Comparison of ENCODE assay signal across 9 mouse cellular contexts in genomic region chr5:149143766-149144375, GRCm38 (mm10). TPM values are rescaled to one million over a fixed set of nuclear protein-coding genes. Genes with fewer than 3 reads are reported as not detected.
A peak's percentile ranks its signal among the peaks of the same experiment; 100 is the strongest.
DNase-seq lines count a peak whose midpoint lies in the region; ATAC-seq lines count a peak whose summit lies in the region.
"Had no signal": no experiment of that assay in that cellular context is flagged by ENCODE, and none has a peak within 500 bp of the region (broad histone marks: within the 10 kb centered on the region; RNA-seq: fewer than 3 reads in every experiment).

No protein-coding gene starts in this region.

- peak overlapping the region; percentile 73 for H3K27ac ChIP-seq in limb, embryonic 15.5 days

- peak; percentile 17 for DNase-seq in gastrocnemius, postnatal 14 days
- DNase-seq in gastrocnemius, postnatal 36 days, result no peak
- peak; percentile 92 for DNase-seq in brain, adult 2 months (ENCODE audit: low read depth, low spot score)
- peak; percentile 30 for DNase-seq in heart, postnatal 4 days
- peak; percentile 58 for DNase-seq in testis, postnatal 10 days (ENCODE audit: low spot score)
- DNase-seq in cerebellum, adult 9-10 months, result no peak

- no peaks in the 10 kb centered on the region for H3K27me3 ChIP-seq in limb, embryonic 15.5 days

- intact Hi-C loops in gastrocnemius, postnatal 14 days (cut with DNase I; ENCODE audit: low total_unique reads), result no loop called here
- intact Hi-C loops in gastrocnemius, postnatal 36 days (cut with DNase I), result no loop called here

- no peak for ATAC-seq in limb, embryonic 15.5 days (ENCODE audit: insufficient number of reproducible peaks, low FRiP score, low TSS enrichment, low read depth)
- ATAC-seq in megakaryocyte-erythroid progenitor cell, adult 5-6 weeks (replicated peaks; ENCODE audit: low FRiP score, low TSS enrichment, poor library complexity, severe bottlenecking), result no peak

- H3K4me3 ChIP-seq in limb, embryonic 15.5 days, result peak overlapping the region; percentile 21

- H3K36me3 ChIP-seq in limb, embryonic 15.5 days, result no peaks in the 10 kb centered on the region
- H3K36me3 ChIP-seq: G1E had no signal

- WGBS in limb, embryonic 15.5 days, result 32% methylated on average over 25 of the region's 25 CpGs

- H3K9ac ChIP-seq in limb, embryonic 15.5 days, result no peak overlapping the region

- peak overlapping the region; percentile 39 for H3K4me2 ChIP-seq in limb, embryonic 15.5 days

- no peaks in the 10 kb centered on the region for H3K9me3 ChIP-seq in limb, embryonic 15.5 days
- H3K9me3 ChIP-seq: G1E had no signal

- H3K4me1 ChIP-seq in limb, embryonic 15.5 days, result peaks cover 13% of the 10 kb centered on the region

RNA-seq across cellular contexts. Expression of gene Uspl1, which starts 40.3 kb away (rescaled TPM):
- 10 to 100 TPM; 18.9 to 20.4 TPM for total RNA-seq in gastrocnemius, postnatal 14 days (2021)
- total RNA-seq in gastrocnemius, postnatal 36 days (2021), result 10 to 100 TPM; 22.9 to 23.4 TPM
- 10 to 100 TPM; 24.6 to 25.1 TPM for total RNA-seq in heart, postnatal 4 days (2021)
- 38.2 and 41.1 TPM in 2 replicates for polyA plus RNA-seq in limb, embryonic 15.5 days (2015; fragmentation: Nextera tagmentation; extraction: Ambion mirVana)
- 62.8 and 64.3 TPM in 2 replicates for total RNA-seq in megakaryocyte-erythroid progenitor cell, adult 5-6 weeks (2014; fragmentation: Nextera tagmentation)
- total RNA-seq in megakaryocyte-erythroid progenitor cell, adult 5-6 weeks (2017), result 56.6 and 66.9 TPM in 2 replicates

RNA-seq across cellular contexts. Expression of gene Hmgb1, which starts 40.4 kb away (rescaled TPM):
- total RNA-seq in gastrocnemius, postnatal 14 days (2021), result 100 to 1,000 TPM; 125 to 131 TPM
- 100 to 1,000 TPM in 1 of 2 experiments, 10 to 100 TPM in 1; 86.3 to 104 TPM for total RNA-seq in gastrocnemius, postnatal 36 days (2021)
- total RNA-seq in heart, postnatal 4 days (2021), result 100 to 1,000 TPM; 236 to 264 TPM
- polyA plus RNA-seq in limb, embryonic 15.5 days (2015; fragmentation: Nextera tagmentation; extraction: Ambion mirVana), result 1,175 and 1,273 TPM in 2 replicates
- total RNA-seq in megakaryocyte-erythroid progenitor cell, adult 5-6 weeks (2014; fragmentation: Nextera tagmentation), result 800 and 835 TPM in 2 replicates
- 1,093 and 1,199 TPM in 2 replicates for total RNA-seq in megakaryocyte-erythroid progenitor cell, adult 5-6 weeks (2017)

Comparison
In these comparisons a context has a peak if more than half of its experiments do, and no peak if none do; other contexts are left out.
1. DNase-seq: peak in gastrocnemius, postnatal 14 days (single experiment), brain, adult 2 months (single experiment), heart, postnatal 4 days (single experiment) and testis, postnatal 10 days (single experiment); none in gastrocnemius, postnatal 36 days (0 of 2) and cerebellum, adult 9-10 months (single experiment).